Comparison of ENCODE assay signal across 26 mouse cellular contexts in the genomic region with DNA sequence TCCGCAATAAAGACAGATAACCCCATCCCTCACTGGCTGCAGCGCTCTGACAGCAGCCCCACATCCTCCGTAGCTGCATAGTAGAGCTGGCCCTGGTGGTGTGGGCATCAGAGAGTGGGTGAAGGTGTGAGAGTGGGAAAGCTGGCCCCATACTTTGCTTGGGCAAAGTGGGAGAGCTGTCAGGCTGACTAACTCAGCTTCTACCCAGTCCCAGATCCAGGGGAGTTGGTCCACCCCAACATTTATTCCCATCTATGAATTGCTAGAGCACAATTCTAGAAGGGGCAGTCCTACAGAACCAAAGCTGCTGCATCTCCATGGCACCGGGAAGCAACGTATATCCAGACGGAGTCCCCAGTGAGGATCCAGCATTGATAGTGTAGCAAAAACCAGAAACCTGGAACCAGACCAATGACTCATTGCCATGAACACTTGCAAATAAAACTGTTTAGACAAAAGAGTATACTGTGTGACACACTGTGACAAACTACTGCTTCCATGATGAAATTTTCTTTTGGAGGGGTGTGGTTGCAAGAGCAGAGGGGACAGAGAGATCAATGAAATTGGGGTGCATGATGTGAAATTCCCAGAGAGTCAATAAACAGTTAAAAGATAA. TPM values are rescaled to one million over a fixed set of nuclear protein-coding genes. Genes with fewer than 3 reads are reported as not detected.
DNase-seq lines count a peak whose midpoint lies in the region; ATAC-seq and TF ChIP-seq lines count a peak whose summit lies in the region.
"Had no signal": no experiment of that assay in that cellular context is flagged by ENCODE, and none has a peak within 500 bp of the region (broad histone marks: within the 10 kb centered on the region; RNA-seq: fewer than 3 reads in every experiment).

No protein-coding gene starts in this region.

- intact Hi-C loops in heart, postnatal 10 days (cut with DNase I), result no loop called here
- intact Hi-C loops in left cerebral cortex, adult 2 months (cut with DNase I), result no loop called here

- DNase-seq in heart, adult 11 months, result peak; percentile 7
- DNase-seq in heart, postnatal 10 days, result no peak
- DNase-seq in right cerebral cortex, postnatal 25 days, result peak; percentile 48
- no peak for DNase-seq in right cerebral cortex, postnatal 14 days
- DNase-seq in left cerebral cortex, adult 2 months (ENCODE audit: extremely low spot score in 1 of 2, low spot score in 2 of 2), result peak; percentile 31 to 50
- peak; percentile 34 for DNase-seq in telencephalon, adult 2 months (ENCODE audit: low read depth, low spot score)
- DNase-seq in layer of hippocampus, postnatal 36 days, result no peak
- DNase-seq: B cell, adult 2 months; cerebellum, adult 11-12 months; cerebellum, postnatal 14 days; forebrain, postnatal 0 days; gastrocnemius, postnatal 10 days; heart, adult 2 months; kidney, adult 18-20 months; lung, adult 18-20 months; lung, postnatal 10 days; thymus, adult 2 months had no signal

- TF ChIP-seq CTCF in left cerebral cortex, adult 2 months (IDR thresholded peaks at IDR 0.05), result no peak

- H3K27ac ChIP-seq in left cerebral cortex, adult 2 months, result no peak overlapping the region
- H3K27ac ChIP-seq: embryonic facial prominence, embryonic 12.5 days; heart, adult 2 months; heart, embryonic 13.5 days; hindbrain, embryonic 12.5 days; kidney, postnatal 0 days; limb, embryonic 13.5 days; liver, embryonic 12.5 days; midbrain, embryonic 10.5 days; neural tube, embryonic 15.5 days had no signal

- ATAC-seq in activated CD4-positive, CD25-positive, alpha-beta regulatory T cell, adult 4 months, result no peak
- ATAC-seq: forebrain, postnatal 0 days; liver, embryonic 12.5 days had no signal

- H3K4me3 ChIP-seq in left cerebral cortex, adult 2 months, result no peak overlapping the region
- H3K4me3 ChIP-seq: embryonic facial prominence, embryonic 12.5 days; heart, adult 2 months; heart, embryonic 13.5 days; hindbrain, embryonic 12.5 days; limb, embryonic 13.5 days; liver, embryonic 12.5 days; midbrain, embryonic 10.5 days; neural tube, embryonic 15.5 days had no signal

RNA-seq across cellular contexts. Expression of a gene that starts 44.5 kb away (rescaled TPM):
- 10 to 100 TPM; 32.4 to 58.9 TPM for total RNA-seq in heart, postnatal 10 days (2021)
- total RNA-seq in left cerebral cortex, adult 2 months (2021), result 10 to 100 TPM; 52.1 to 52.2 TPM
- 1 to 10 TPM; 2.1 to 3.0 TPM for polyA plus RNA-seq in activated CD4-positive, CD25-positive, alpha-beta regulatory T cell, adult 4 months (2017; shearing (Covaris generic))
- 10 to 100 TPM; 30.7 to 31.5 TPM for total RNA-seq in layer of hippocampus, postnatal 36 days (2021)

Comparison
In these comparisons a context has a peak if more than half of its experiments do, and no peak if none do; other contexts are left out.
1. DNase-seq: peak in heart, adult 11 months (single experiment), right cerebral cortex, postnatal 25 days (single experiment), left cerebral cortex, adult 2 months (2 of 2) and telencephalon, adult 2 months (single experiment); none in heart, postnatal 10 days (0 of 2), right cerebral cortex, postnatal 14 days (single experiment) and layer of hippocampus, postnatal 36 days (0 of 2).